ENCODE assay signal across 11 mouse cellular contexts in genomic region chr9:62569121-62569520, GRCm38 (mm10). TPM values are rescaled to one million over a fixed set of nuclear protein-coding genes. Genes with fewer than 3 reads are reported as not detected.
A peak's percentile ranks its signal among the peaks of the same experiment; 100 is the strongest.
DNase-seq lines count a peak whose midpoint lies in the region; ATAC-seq and TF ChIP-seq lines count a peak whose summit lies in the region.
"Had no signal": no experiment of that assay in that cellular context is flagged by ENCODE, and none has a peak within 500 bp of the region (broad histone marks: within the 10 kb centered on the region; RNA-seq: fewer than 3 reads in every experiment).

No protein-coding gene starts in this region.

- DNase-seq in gastrocnemius, adult 2 months: peak; percentile 77
- DNase-seq in gastrocnemius, postnatal 4 days (ENCODE audit: low spot score in 2 of 2): no peak
- DNase-seq in gastrocnemius, postnatal 25 days: peak; percentile 43
- peak; percentile 14 for DNase-seq in limb, embryonic 10.5 days (ENCODE audit: low spot score)
- DNase-seq in cerebellum, postnatal 10 days: no peak
- DNase-seq in thymus, postnatal 10 days (ENCODE audit: low spot score in 2 of 2): no peak
- DNase-seq: thymus, postnatal 14 days had no signal

- intact Hi-C loops in gastrocnemius, adult 2 months (cut with DNase I): no loop called here

- peaks cover 3% of the 10 kb centered on the region for H3K27me3 ChIP-seq in megakaryocyte, embryonic 14.5 days (replicated peaks)
- no peaks in the 10 kb centered on the region for H3K27me3 ChIP-seq in limb, embryonic 10.5 days (ENCODE audit: low read depth, poor library complexity, severe bottlenecking)

- ATAC-seq in megakaryocyte, adult 5-6 weeks (ENCODE audit: poor library complexity, severe bottlenecking): no peak
- ATAC-seq: hindbrain, embryonic 16.5 days had no signal

- TF ChIP-seq CTCF in gastrocnemius, adult 2 months (IDR thresholded peaks at IDR 0.05): no peak

- H3K9me3 ChIP-seq in megakaryocyte, embryonic 14.5 days: peaks cover 38% of the 10 kb centered on the region
- no peaks in the 10 kb centered on the region for H3K9me3 ChIP-seq in limb, embryonic 10.5 days (replicated peaks)

- H3K27ac ChIP-seq in gastrocnemius, adult 2 months: no peak overlapping the region
- no peak overlapping the region for H3K27ac ChIP-seq in limb, embryonic 10.5 days
- H3K27ac ChIP-seq: liver, embryonic 14.5 days had no signal

- no peaks in the 10 kb centered on the region for H3K36me3 ChIP-seq in megakaryocyte, embryonic 14.5 days (replicated peaks; ENCODE audit: low read length)
- no peaks in the 10 kb centered on the region for H3K36me3 ChIP-seq in limb, embryonic 10.5 days

- no peak overlapping the region for H3K4me3 ChIP-seq in gastrocnemius, adult 2 months
- H3K4me3 ChIP-seq in megakaryocyte, embryonic 14.5 days (replicated peaks): peak overlapping the region; percentile 31
- H3K4me3 ChIP-seq in limb, embryonic 10.5 days: no peak overlapping the region

- H3K4me1 ChIP-seq in megakaryocyte, embryonic 14.5 days: no peaks in the 10 kb centered on the region; the same call in 1 of the 2 replicates
- H3K4me1 ChIP-seq in limb, embryonic 10.5 days: no peaks in the 10 kb centered on the region

- 89% methylated on average over 6 of the region's 6 CpGs for WGBS in limb, embryonic 10.5 days

RNA-seq across cellular contexts. Expression of gene Coro2b, which starts 32.3 kb away (rescaled TPM):
- total RNA-seq in gastrocnemius, adult 2 months (2021): 1 to 10 TPM; 6.7 to 8.7 TPM
- 10 to 100 TPM; 19.2 to 19.7 TPM for total RNA-seq in gastrocnemius, postnatal 4 days (2021)
- 0.13 TPM in 1 of 2 replicates, not detected in the other for polyA plus RNA-seq in megakaryocyte, embryonic 14.5 days (2012; ENCODE audit: insufficient read depth, low replicate concordance)
- total RNA-seq in megakaryocyte, adult 5-6 weeks (2015): 0.11 and 0.18 TPM in 2 replicates
- total RNA-seq in megakaryocyte, adult 5-6 weeks (2017): 0.22 TPM in 1 of 2 replicates, not detected in the other
- 1 to 10 TPM; 5.1 to 6.5 TPM for total RNA-seq in gastrocnemius, postnatal 25 days (2021)
- polyA plus RNA-seq in limb, embryonic 10.5 days (2016; fragmentation: Nextera tagmentation; extraction: Ambion mirVana): 5.6 and 6.2 TPM in 2 replicates

Comparison
In these comparisons a context has a peak if more than half of its experiments do, and no peak if none do; other contexts are left out.
1. DNase-seq: peak in gastrocnemius, adult 2 months (single experiment), gastrocnemius, postnatal 25 days (single experiment) and limb, embryonic 10.5 days (single experiment); none in gastrocnemius, postnatal 4 days (0 of 2), cerebellum, postnatal 10 days (0 of 2) and thymus, postnatal 10 days (0 of 2).
2. RNA of gene Coro2b, which starts 32.3 kb away (total RNA-seq): 19.2 to 19.7 TPM in gastrocnemius, postnatal 4 days, 6.7 to 8.7 TPM in gastrocnemius, adult 2 months and 5.1 to 6.5 TPM in gastrocnemius, postnatal 25 days; 0.11 to 0.22 TPM in megakaryocyte, adult 5-6 weeks; every median in the first group is over 4 times any median in the second.